Mouse (Mus musculus) heart, postnatal 0 days (tissue): ENCODE results near the gene Prkaa1. TPM values are rescaled to one million over a fixed set of nuclear protein-coding genes. Genes with fewer than 3 reads are reported as not detected.

Experiments
- ATAC-seq: fragments of 200-750 bp; cut with Nextera tagmentation; 2 replicates; pipeline ENCODE4 v1.8.0; 2017; ENCODE audit warnings: low read depth, moderate number of reproducible peaks, moderate library complexity; ENCODE audit not compliant: insufficient read depth
- DNase-seq: peaks from one replicate; pipeline ENCODE4 v3.0.0-alpha.2; 2016; ENCODE audit warnings: low spot score
- H3K27ac ChIP-seq: fragments of 300-500 bp; sonication (generic); 2 replicates; pipeline ENCODE4 v1.5.1; 2014; ENCODE audit warnings: low read depth, mild to moderate bottlenecking
- H3K27me3 ChIP-seq: fragments of 300-500 bp; sonication (generic); 2 replicates; pipeline ENCODE4 v1.6.1; 2014; ENCODE audit warnings: low read length, mixed read lengths; ENCODE audit not compliant: control insufficient read depth, insufficient read depth
- H3K36me3 ChIP-seq: fragments of 300-500 bp; sonication (generic); replicated peaks from 2 replicates; pipeline ENCODE4 v1.6.1; 2014; ENCODE audit warnings: low read length, mixed read lengths; ENCODE audit not compliant: control insufficient read depth, insufficient read depth
- H3K4me1 ChIP-seq: fragments of 300-500 bp; sonication (generic); 2 replicates; pipeline ENCODE4 v1.6.1; 2014; ENCODE audit warnings: antibody characterized with exemption; ENCODE audit not compliant: control insufficient read depth, insufficient read depth
- H3K4me2 ChIP-seq: fragments of 300-500 bp; sonication (generic); 2 replicates; pipeline ENCODE4 v1.6.1; 2014; ENCODE audit warnings: low read depth, mild to moderate bottlenecking, low read length, moderate library complexity
- H3K4me3 ChIP-seq: fragments of 300-500 bp; sonication (generic); 2 replicates; pipeline ENCODE4 v1.5.1; 2014; ENCODE audit warnings: low read depth, low read length
- H3K9ac ChIP-seq: fragments of 300-500 bp; sonication (generic); replicated peaks from 2 replicates; pipeline ENCODE4 v1.6.1; 2014; ENCODE audit warnings: low read depth, low read length, mixed read lengths
- H3K9me3 ChIP-seq: fragments of 300-500 bp; sonication (generic); replicated peaks from 2 replicates; pipeline ENCODE4 v1.6.1; 2016; ENCODE audit warnings: low read length; ENCODE audit not compliant: control insufficient read depth
- CTCF ChIP-seq: IDR thresholded peaks from 2 replicates; pipeline ENCODE4 v1.5.1; 2016; ENCODE audit warnings: antibody characterized with exemption, control low read depth, low read depth
- EP300 ChIP-seq: IDR thresholded peaks from 2 replicates; pipeline ENCODE4 v1.6.1; 2016; ENCODE audit warnings: antibody characterized with exemption, low read depth
- WGBS: fragments of 180-500 bp; shearing (Covaris S2); extraction: QIAGEN DNeasy Blood & Tissue Kit; methylation state at CpG from one replicate; pipeline ENCODE4 v1.1.7; 2014; 5-methylcytosine and 5-hydroxymethylcytosine counted together
- polyA plus RNA-seq: library from polyadenylated mRNA; unstranded; fragments of >200 nt; fragmentation: Nextera tagmentation; extraction: Ambion mirVana; gene quantifications from 2 replicates; pipeline ENCODE4 v1.2.1, GENCODE M21; 2015
- total RNA-seq: library from RNA; depleted of rRNA; stranded (reverse); fragments of >200 nt; gene quantifications from 2 replicates; pipeline ENCODE4 v1.2.3, GENCODE M21; 2014; ENCODE audit warnings: low replicate concordance

Gene Prkaa1
- total and polyA plus RNA-seq, 2 experiments from 2014 or later, result 10.0 to 15.5 TPM

GRCm38 (mm10) chr15:5133301-5133700, 10.4 kb upstream of the Prkaa1 start:
- no peaks in the 10 kb centered on the region for H3K36me3 ChIP-seq
- no peak for ATAC-seq
- no peak for DNase-seq
- no peak overlapping the region for H3K27ac ChIP-seq
- 78% methylated on average over 3 of the region's 3 CpGs for WGBS
- H3K9ac ChIP-seq, result no peak overlapping the region
- no peaks in the 10 kb centered on the region for H3K4me1 ChIP-seq
- H3K27me3 ChIP-seq, result no peaks in the 10 kb centered on the region
- no peak for TF ChIP-seq CTCF
- no peak for TF ChIP-seq EP300
- no peak overlapping the region for H3K4me3 ChIP-seq
- no peaks in the 10 kb centered on the region for H3K9me3 ChIP-seq
- no peak overlapping the region for H3K4me2 ChIP-seq

- 78% methylated on average over 3 of the region's 3 CpGs for WGBS
- Histone ChIP-seq H3K36me3 (no peaks in the 10 kb centered on the region), H3K9me3 (no peaks in the 10 kb centered on the region), H3K4me1 (no peaks in the 10 kb centered on the region), H3K27me3 (no peaks in the 10 kb centered on the region), H3K27ac (no peak overlapping the region), H3K4me3 (no peak overlapping the region), H3K4me2 (no peak overlapping the region), H3K9ac (no peak overlapping the region)
- DNase-seq (no peak), ATAC-seq (no peak)
- TF ChIP-seq EP300 (no peak), CTCF (no peak)
Observed at GRCm38 (mm10) chr15:5134179-5134578, 9.5 kb upstream of the Prkaa1 start.

GRCm38 (mm10) chr15:5134945-5135483, 8.6 kb upstream of the Prkaa1 start:
- no peak overlapping the region for H3K27ac ChIP-seq
- no peaks in the 10 kb centered on the region for H3K9me3 ChIP-seq
- no peaks in the 10 kb centered on the region for H3K4me1 ChIP-seq
- whole genome bisulfite sequencing, result 50% methylated on average over 8 of the region's 8 CpGs
- H3K27me3 ChIP-seq, result no peaks in the 10 kb centered on the region
- no peak for DNase-seq
- TF ChIP-seq CTCF (no peak), EP300 (no peak)
- no peak overlapping the region for H3K4me3 ChIP-seq
- H3K9ac ChIP-seq, result no peak overlapping the region
- no peak for ATAC-seq
- no peak overlapping the region for H3K4me2 ChIP-seq
- H3K36me3 ChIP-seq, result no peaks in the 10 kb centered on the region

- 51% methylated on average over 9 of the region's 9 CpGs for WGBS
- no peak for ATAC-seq
- H3K4me3 ChIP-seq, result no peak overlapping the region
Observed at GRCm38 (mm10) chr15:5138021-5138856, 5.4 kb upstream of the Prkaa1 start.

GRCm38 (mm10) chr15:5139366-5139765, 4.3 kb upstream of the Prkaa1 start:
- no peaks in the 10 kb centered on the region for H3K9me3 ChIP-seq
- no peak overlapping the region for H3K4me2 ChIP-seq
- H3K9ac ChIP-seq, result no peak overlapping the region
- WGBS, result 73% methylated on average over 2 of the region's 2 CpGs
- peaks cover under 1% of the 10 kb centered on the region; the same call in 1 of the 2 replicates for H3K4me1 ChIP-seq
- H3K4me3 ChIP-seq, result no peak overlapping the region
- H3K27me3 ChIP-seq, result no peaks in the 10 kb centered on the region
- TF ChIP-seq CTCF, result no peak
- no peak for TF ChIP-seq EP300
- no peak for ATAC-seq
- DNase-seq, result no peak
- H3K27ac ChIP-seq, result no peak overlapping the region
- H3K36me3 ChIP-seq, result no peaks in the 10 kb centered on the region

More at GRCm38 (mm10) chr15:5138021-5138856, 5.4 kb upstream of the Prkaa1 start:
- Histone ChIP-seq H3K27ac (no peak overlapping the region), H3K4me1 (no peaks in the 10 kb centered on the region), H3K27me3 (no peaks in the 10 kb centered on the region), H3K36me3 (no peaks in the 10 kb centered on the region), H3K4me2 (no peak overlapping the region), H3K9ac (no peak overlapping the region), H3K9me3 (no peaks in the 10 kb centered on the region)
- no peak for DNase-seq
- TF ChIP-seq EP300 (no peak), CTCF (no peak)
